Mouse (Mus musculus) E14TG2a.4 (cell line): ENCODE data around the gene Rps19bp1.

Experiments
- CTCF ChIP-seq: conservative IDR thresholded peaks from 2 replicates; pipeline ENCODE4 v1.5.1; 2014; ENCODE audit warnings: low read length
- POU5F1 ChIP-seq: IDR thresholded peaks from 2 replicates; pipeline ENCODE4 v1.6.1; 2014; ENCODE audit warnings: low read length, borderline replicate concordance

DNA sequence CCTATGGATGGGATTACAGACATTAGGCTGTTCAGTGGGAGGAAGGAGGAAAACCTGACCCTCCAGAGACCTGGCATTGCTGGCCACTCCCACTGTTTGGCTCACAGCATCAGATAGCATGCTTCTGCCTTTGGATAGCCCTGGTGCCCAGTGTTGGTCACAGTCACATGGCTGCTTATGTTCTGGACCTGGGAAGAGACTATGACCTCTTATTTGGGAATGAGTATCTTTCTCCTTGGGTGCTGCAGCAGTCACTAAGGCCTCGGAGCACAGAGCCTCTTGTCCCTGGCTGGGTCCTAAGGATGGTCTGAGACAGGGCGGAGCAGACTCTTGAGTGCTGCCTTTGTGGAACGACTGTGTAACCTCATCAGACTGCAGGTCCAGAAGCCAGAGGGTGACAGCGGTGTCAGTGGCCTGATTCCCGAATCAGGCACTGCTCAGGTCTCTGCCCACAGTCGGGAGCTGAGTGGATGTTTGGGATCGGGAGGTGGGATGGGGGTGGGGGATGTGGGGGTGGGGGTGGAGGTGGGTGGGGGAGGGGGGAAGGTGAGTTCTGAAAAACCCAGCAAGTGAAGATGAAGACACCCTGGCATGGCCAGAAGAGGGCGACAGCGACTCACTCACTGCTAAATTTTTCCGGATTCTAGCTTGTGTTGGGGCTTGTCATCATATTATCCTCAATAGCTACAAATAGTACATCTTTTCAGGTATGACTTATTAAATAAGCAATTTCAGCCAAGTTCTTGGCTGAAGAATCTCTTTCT lies 48.2 kb downstream of the Rps19bp1 start:
- TF ChIP-seq CTCF (peak; percentile 30), POU5F1 (no peak)
